Mouse (Mus musculus) erythroblast, embryonic 14.5 days (primary cell): Measurements from ENCODE around the gene Cntnap1.

ENCODE experiments used
- GATA1 ChIP-seq: IDR thresholded peaks from 2 replicates; pipeline ENCODE4 v1.6.1; 2012; ENCODE audit warnings: low read length, inconsistent platforms, mixed read lengths
- TAL1 ChIP-seq: IDR thresholded peaks from 3 replicates; pipeline ENCODE4 v1.6.1; 2012; ENCODE audit warnings: low read length, inconsistent platforms, mixed read lengths

DNA sequence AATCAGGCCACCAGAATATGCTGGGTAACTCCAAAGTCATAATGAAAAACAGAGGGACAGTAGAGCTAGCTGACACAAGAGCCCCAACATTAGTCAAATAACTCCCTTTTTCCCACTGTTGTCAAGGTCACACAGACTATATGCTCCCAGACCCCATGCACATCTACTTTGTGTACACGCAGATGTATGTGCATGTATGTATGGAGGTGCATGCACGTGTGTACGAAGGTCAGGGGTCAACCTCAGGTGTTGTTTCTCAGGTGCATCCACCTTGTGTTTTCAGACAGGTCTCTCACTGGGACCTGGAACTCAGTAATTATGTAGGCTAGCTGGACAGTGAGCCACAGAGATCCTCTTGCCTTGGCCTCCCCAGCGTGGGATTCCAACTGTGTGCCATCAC is 15.1 kb downstream of the Cntnap1 start:
- TF ChIP-seq GATA1 (no peak), TAL1 (no peak)
